Mouse (Mus musculus): ENCODE data around the gene St7l.
A peak's percentile ranks its signal among the peaks of the same experiment; 100 is the strongest.

The St7l gene

GRCm38 (mm10) chr3:104896141-104896540, 32.3 kb downstream of the St7l start:
- DNase-seq (ENCODE audit: extremely low spot score, low spot score) = no peak

- DNase-seq (ENCODE audit: extremely low spot score, low spot score) = no peak
These were observed 37.3 kb downstream of the St7l start for GRCm38 (mm10) chr3:104901154-104901553.

- no peak for DNase-seq (ENCODE audit: extremely low spot score, low spot score)
These were observed 41.6 kb downstream of the St7l start for GRCm38 (mm10) chr3:104905389-104905788.

GRCm38 (mm10) chr3:104906007-104906406, 42.2 kb downstream of the St7l start:
- DNase-seq (ENCODE audit: extremely low spot score, low spot score) = no peak

- no peak for DNase-seq (ENCODE audit: extremely low spot score, low spot score)
These were observed 45.4 kb downstream of the St7l start for GRCm38 (mm10) chr3:104909195-104909594.

- DNase-seq (ENCODE audit: extremely low spot score, low spot score) = no peak
These were observed 51.2 kb downstream of the St7l start for GRCm38 (mm10) chr3:104914986-104915385.

GRCm38 (mm10) chr3:104929385-104929784, 65.6 kb downstream of the St7l start:
- DNase-seq (ENCODE audit: extremely low spot score, low spot score) = no peak

- DNase-seq (ENCODE audit: extremely low spot score, low spot score) = no peak
These were observed 74.0 kb downstream of the St7l start for GRCm38 (mm10) chr3:104937728-104938305.

GRCm38 (mm10) chr3:104938327-104938726, 74.5 kb downstream of the St7l start:
- DNase-seq (ENCODE audit: extremely low spot score, low spot score) = no peak

- DNase-seq (ENCODE audit: extremely low spot score, low spot score) = peak; percentile 44
These were observed 76.9 kb downstream of the St7l start for GRCm38 (mm10) chr3:104940691-104941090.

- no peak for DNase-seq (ENCODE audit: extremely low spot score, low spot score)
These were observed 78.9 kb downstream of the St7l start for GRCm38 (mm10) chr3:104942682-104943081.

- DNase-seq (ENCODE audit: extremely low spot score, low spot score) = no peak
These were observed 79.5 kb downstream of the St7l start for GRCm38 (mm10) chr3:104943333-104943732.

- no peak for DNase-seq (ENCODE audit: extremely low spot score, low spot score)
These were observed 81.1 kb downstream of the St7l start for GRCm38 (mm10) chr3:104944894-104945293.

GRCm38 (mm10) chr3:104950926-104951325, 87.1 kb downstream of the St7l start:
- DNase-seq (ENCODE audit: extremely low spot score, low spot score) = no peak

GRCm38 (mm10) chr3:104952891-104953670, 89.3 kb downstream of the St7l start:
- no peak for DNase-seq (ENCODE audit: extremely low spot score, low spot score)

- no peak for DNase-seq (ENCODE audit: extremely low spot score, low spot score)
These were observed 90.3 kb downstream of the St7l start for GRCm38 (mm10) chr3:104954137-104954536.

- peak; percentile 6 for DNase-seq (ENCODE audit: extremely low spot score, low spot score)
These were observed 90.7 kb downstream of the St7l start for GRCm38 (mm10) chr3:104954551-104954950.

- DNase-seq (ENCODE audit: extremely low spot score, low spot score) = peak; percentile 12
These were observed 92.4 kb downstream of the St7l start for GRCm38 (mm10) chr3:104956131-104956581.

GRCm38 (mm10) chr3:104960026-104961000, 96.5 kb downstream of the St7l start:
- DNase-seq (ENCODE audit: extremely low spot score, low spot score) = no peak

- peak; percentile 54 for DNase-seq (ENCODE audit: extremely low spot score, low spot score)
These were observed 97.6 kb downstream of the St7l start, which contains the start of gene Wnt2b for GRCm38 (mm10) chr3:104961066-104962059. Wnt2b (minus strand) TSS chr3:104961921.
